Mouse (Mus musculus): ENCODE results near the gene 1700001P01Rik.

Gene 1700001P01Rik

DNA sequence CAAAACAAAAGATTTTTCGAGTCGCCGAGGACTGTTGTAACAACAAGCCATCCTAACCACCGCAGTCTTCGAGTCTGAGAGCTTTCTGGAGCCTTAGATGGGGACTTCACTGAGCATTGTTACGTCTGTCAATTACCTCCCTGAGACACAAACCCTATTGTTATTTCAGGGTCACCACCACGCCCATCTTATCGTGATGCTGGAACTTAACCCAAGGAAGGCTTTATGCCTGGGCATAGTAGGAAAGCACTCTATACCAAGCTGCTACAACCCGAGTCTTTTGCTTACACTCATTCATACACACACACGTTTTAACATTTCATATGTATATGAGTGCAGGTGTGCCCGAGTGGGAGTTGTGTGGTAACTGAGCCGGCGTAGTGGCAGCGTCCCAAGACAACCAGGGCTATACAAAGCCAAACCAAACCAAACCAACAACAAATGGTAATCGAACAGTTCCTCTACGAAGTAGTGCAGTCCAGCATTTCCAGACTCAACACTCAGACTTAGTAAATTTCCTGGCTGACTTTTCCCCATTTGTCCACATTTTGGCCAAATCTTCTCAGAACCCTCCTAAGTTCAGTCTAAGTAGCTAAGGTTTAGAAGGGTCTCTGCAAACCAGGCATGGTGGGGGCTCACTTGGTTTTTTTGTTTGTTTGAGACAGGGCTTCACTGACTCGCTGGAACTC is at the start of gene 1700001P01Rik:
1700001P01Rik (minus strand) TSS at position 111 of the 689 bp plus-strand sequence.
- DNase-seq = no peak

GRCm38 (mm10) chr11:97825295-97825694 is 49.6 kb upstream of the 1700001P01Rik start:
- no peak for DNase-seq

DNA sequence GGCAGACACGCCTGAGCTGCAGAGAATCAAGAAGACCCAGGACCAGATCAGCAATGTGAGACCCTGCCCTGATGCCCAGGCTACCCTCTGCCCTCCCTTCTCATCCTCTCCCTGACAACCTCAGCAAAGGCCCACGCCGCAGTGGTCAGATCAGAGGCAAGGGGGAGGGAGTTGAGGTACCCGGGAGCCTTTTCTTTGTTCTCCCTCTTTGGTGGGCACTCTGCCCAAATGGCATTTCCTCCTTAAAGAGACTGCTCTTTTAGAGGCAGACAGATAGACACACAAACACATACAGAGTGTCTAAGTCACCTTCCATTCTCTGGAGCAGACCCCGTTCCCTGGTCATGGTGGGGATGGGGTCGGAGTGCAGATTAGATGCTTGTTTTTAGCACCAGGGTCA is 49.2 kb upstream of the 1700001P01Rik start:
- DNase-seq = no peak

DNA sequence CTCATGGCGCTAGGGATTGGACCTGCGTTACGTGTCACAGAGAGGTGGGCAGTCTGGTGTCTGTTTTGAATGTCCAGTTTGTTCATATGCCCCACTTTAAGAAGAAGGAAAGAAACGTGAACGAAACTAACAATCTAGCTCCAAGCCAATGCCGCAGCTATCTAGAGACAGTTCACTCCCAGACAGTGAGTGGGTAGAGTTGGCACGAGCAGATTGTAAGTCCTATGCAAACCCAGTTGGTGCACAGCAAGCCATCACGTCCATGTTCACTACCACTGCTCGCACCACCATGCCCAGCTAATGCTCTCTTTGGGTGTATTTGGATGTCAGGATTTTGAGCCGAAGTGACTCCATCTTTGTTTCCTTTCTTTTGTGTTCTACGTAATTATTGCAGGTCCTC is 48.5 kb upstream of the 1700001P01Rik start:
- DNase-seq = no peak

GRCm38 (mm10) chr11:97822840-97823603 is 47.3 kb upstream of the 1700001P01Rik start:
- peak; percentile 66 for DNase-seq

- no peak for DNase-seq
Observed at GRCm38 (mm10) chr11:97821401-97822064, 45.8 kb upstream of the 1700001P01Rik start.

- DNase-seq = no peak
Observed at GRCm38 (mm10) chr11:97820840-97821239, 45.1 kb upstream of the 1700001P01Rik start.

GRCm38 (mm10) chr11:97819923-97820322 is 44.2 kb upstream of the 1700001P01Rik start:
- DNase-seq = no peak

DNA sequence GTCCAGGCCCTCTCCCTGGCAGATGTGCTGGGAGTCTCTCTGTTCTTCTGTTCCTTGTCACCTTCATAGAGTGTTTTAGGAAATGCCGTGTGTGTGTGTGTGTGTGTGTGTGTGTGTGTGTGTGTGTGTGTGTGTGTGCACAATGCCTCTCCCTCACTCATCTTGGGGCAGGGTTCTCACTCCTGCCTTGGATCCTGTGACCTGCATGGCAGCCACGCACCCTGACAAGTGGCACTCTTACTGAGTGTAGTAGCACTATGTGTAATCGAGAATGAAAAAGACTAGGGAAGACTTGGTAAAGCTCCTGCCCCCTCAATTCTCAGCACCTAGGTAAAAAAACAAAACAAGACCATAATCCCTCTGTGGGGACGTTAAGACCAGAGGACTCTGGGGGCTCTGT is 43.4 kb upstream of the 1700001P01Rik start:
- DNase-seq = no peak

GRCm38 (mm10) chr11:97818571-97818970 is 42.9 kb upstream of the 1700001P01Rik start:
- no peak for DNase-seq

DNA sequence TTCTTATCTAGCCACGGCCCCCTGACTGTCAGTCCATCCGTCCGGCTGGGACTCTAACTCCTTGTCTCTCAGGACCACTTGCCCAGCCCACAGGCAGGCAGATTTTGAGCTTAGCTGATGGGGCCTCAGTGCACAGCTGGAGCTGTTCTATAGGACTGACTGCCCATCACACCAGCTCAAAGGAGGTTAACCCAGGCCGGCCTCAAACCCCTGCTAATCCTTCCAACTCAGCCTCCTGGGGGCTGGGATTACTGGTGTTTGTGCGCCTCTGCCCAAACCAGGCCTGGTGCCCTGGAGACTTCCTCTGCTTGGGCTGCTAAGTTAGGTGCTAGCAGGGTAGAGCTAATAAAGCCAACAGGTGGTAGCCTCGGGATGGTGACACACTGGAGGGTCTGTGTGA is 42.3 kb upstream of the 1700001P01Rik start:
- no peak for DNase-seq

GRCm38 (mm10) chr11:97817379-97817778 is 41.7 kb upstream of the 1700001P01Rik start:
- no peak for DNase-seq

DNA sequence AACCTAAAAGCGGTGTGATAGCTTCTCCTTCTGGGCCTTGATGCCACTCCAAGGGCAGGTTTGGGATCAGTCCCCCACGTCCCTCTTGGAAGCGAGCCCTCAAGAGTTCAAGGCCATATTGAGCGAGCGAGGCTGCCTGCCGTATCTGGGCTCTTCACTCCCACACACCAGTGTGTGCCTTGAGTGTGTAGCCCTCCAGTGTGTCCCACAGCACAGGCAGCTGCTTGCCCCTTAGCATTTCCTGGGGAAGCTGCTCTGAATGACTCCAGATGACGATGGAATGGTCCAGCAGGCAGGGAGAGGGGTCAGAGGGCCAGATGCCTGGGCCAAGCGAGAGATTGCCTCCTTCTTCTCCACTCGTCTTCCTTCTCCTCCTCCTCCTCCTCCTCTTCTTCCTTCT is 41.2 kb upstream of the 1700001P01Rik start:
- DNase-seq = no peak

GRCm38 (mm10) chr11:97816176-97816575 is 40.5 kb upstream of the 1700001P01Rik start:
- no peak for DNase-seq

DNA sequence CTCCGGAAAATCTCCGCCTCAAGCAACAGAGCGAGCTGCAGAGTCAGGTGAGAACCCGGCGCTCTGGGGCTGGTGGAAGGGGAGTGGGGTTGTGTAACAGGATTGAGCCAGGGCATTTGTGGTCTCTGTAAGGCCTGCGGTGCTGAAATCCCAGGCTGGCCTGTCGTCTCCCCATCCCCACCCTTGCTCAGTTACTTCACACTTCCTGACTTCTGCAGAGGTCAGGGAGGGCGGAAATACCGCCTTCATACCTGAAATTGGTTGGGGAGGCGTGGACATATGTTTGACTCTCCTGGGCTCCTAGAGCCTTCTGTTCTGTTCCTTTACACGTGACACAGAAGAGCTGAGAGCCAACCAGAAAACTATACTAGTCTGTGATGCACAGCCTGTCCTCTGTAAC is 40.0 kb upstream of the 1700001P01Rik start:
- DNase-seq = no peak

GRCm38 (mm10) chr11:97813746-97814515 is 38.2 kb upstream of the 1700001P01Rik start:
- DNase-seq = no peak

DNA sequence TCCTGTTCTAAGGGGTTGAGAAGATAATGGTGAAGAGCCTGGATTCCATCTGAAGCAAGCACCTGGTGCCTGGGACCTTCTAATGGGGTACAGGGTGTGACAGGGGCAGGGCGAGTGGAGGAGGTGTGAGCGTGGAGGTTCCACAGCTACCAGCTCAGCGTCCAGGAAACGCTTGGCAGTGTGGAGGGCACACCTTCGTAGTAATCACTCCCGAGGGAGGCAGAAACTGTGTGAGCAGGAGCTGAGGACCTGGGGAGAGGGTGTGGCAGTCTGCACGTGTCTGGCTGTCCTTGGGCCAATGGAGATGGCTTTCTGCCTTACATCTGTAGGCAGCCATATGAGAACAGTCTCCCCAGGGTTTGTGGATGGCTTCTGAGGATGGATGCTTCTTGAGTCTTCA is 37.4 kb upstream of the 1700001P01Rik start:
- no peak for DNase-seq

GRCm38 (mm10) chr11:97812491-97812921 is 36.8 kb upstream of the 1700001P01Rik start:
- no peak for DNase-seq

DNA sequence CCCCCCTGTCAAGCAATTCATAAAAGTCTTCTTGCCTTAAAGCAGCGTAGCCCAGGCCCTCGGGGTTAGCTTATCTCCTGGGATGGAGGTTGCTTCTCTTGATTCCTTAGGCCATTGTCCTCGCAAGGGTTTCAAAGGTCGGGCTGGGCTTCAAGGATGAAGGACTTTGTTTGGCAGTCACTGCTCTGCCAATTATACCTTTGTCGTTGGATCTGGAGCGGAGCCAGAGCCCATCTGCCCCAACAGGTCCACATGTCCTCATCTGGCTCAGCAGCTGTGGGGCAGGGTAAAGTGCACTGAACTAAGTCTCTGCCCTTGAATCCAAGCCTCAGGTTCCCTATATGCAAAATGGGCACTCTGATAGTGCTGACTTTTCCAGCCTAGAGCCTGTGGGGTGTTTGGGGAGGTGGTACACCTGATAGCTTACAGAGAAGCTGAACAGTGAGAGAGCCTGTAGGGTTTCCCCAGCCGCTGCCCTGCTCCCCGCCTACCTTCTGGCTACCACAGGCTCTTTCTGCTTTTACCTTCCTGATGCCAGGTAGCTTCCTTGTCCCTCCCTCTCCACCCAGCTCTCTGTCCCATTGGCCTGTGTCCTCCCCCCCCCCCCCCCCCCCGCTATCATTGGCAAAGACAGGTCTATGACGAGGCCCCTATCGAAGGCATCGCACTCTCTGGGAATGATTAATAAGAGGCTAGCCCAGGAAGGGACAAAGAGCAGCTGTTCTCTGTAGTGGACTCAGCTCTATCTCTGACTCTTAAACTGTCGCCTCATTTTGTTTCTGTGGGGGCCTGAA is 36.0 kb upstream of the 1700001P01Rik start:
- DNase-seq = no peak

- no peak for DNase-seq
Observed at GRCm38 (mm10) chr11:97810970-97811369, 35.3 kb upstream of the 1700001P01Rik start.

GRCm38 (mm10) chr11:97810356-97810755 is 34.6 kb upstream of the 1700001P01Rik start:
- DNase-seq = no peak

Data from cerebellum, adult 8-10 months (tissue).